Mouse (Mus musculus) ES-E14 (cell line): ENCODE data around the gene Fezf2.

Experiments used
- CHD2 ChIP-seq: IDR thresholded peaks from 2 replicates; pipeline ENCODE4 v1.6.1; 2014; ENCODE audit warnings: mild to moderate bottlenecking, low read depth, low read length, inconsistent platforms
- HCFC1 ChIP-seq: IDR thresholded peaks from 2 replicates; pipeline ENCODE4 v1.6.1; 2012; ENCODE audit warnings: low read length, inconsistent platforms, borderline replicate concordance; ENCODE audit not compliant: insufficient read depth
- MAFK ChIP-seq: IDR thresholded peaks from 2 replicates; pipeline ENCODE4 v1.6.1; 2014; ENCODE audit warnings: mild to moderate bottlenecking, low read depth, low read length, inconsistent platforms; ENCODE audit not compliant: insufficient read depth
- ZC3H11A ChIP-seq: IDR thresholded peaks from 2 replicates; pipeline ENCODE4 v1.6.1; 2012; ENCODE audit warnings: low read depth, mild to moderate bottlenecking, inconsistent platforms, low read length, borderline replicate concordance
- ZNF384 ChIP-seq: IDR thresholded peaks from 2 replicates; pipeline ENCODE4 v1.6.1; 2012; ENCODE audit warnings: low read depth, low read length, inconsistent platforms

- TF ChIP-seq MAFK, result no peak
- TF ChIP-seq ZNF384, result no peak
- TF ChIP-seq CHD2, result no peak
- TF ChIP-seq ZC3H11A, result no peak
- no peak for TF ChIP-seq HCFC1
Measured at GRCm38 (mm10) chr14:12299171-12299570, 48.8 kb downstream of the Fezf2 start.
